Mouse (Mus musculus): Measurements from ENCODE around the gene Agpat3. TPM values are rescaled to one million over a fixed set of nuclear protein-coding genes. Genes with fewer than 3 reads are reported as not detected.
A peak's percentile ranks its signal among the peaks of the same experiment; 100 is the strongest.

Agpat3 gene
- polyA plus RNA-seq, 1 experiment from 2014 or later, result 36.7 TPM

DNA sequence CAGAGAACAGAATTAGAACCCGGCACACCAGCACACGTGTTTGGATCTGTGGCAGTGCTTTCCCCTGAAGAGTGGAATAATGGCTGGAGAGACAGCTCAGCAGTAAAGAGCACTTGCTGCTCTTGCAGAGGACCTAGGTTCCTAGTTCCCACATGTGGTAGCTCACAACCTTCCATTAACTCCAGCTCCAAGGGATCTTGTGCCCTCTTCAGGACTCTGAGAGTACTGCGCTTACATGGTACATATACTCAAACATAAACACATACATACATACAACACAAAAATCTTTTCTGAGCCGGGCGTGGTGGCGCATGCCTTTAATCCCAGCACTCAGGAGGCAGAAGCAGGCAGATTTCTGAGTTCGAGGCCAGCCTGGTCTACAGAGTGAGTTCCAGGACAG lies 26.2 kb upstream of the Agpat3 start:
- H3K36me3 ChIP-seq, result no peaks in the 10 kb centered on the region
- no peak overlapping the region for H3K9ac ChIP-seq
- WGBS, result 91% methylated on average over 7 of the region's 7 CpGs
- H3K27ac ChIP-seq (replicated peaks), result no peak overlapping the region
- no peak overlapping the region for H3K4me2 ChIP-seq
- no peak overlapping the region for H3K4me3 ChIP-seq
- ATAC-seq (ENCODE audit: extremely low read depth, insufficient number of reproducible peaks, low FRiP score, low TSS enrichment), result no peak
- peaks cover 8% of the 10 kb centered on the region; the same call in 1 of the 2 replicates for H3K27me3 ChIP-seq (replicated peaks)
- no peaks in the 10 kb centered on the region for H3K9me3 ChIP-seq
- no peaks in the 10 kb centered on the region for H3K4me1 ChIP-seq

DNA sequence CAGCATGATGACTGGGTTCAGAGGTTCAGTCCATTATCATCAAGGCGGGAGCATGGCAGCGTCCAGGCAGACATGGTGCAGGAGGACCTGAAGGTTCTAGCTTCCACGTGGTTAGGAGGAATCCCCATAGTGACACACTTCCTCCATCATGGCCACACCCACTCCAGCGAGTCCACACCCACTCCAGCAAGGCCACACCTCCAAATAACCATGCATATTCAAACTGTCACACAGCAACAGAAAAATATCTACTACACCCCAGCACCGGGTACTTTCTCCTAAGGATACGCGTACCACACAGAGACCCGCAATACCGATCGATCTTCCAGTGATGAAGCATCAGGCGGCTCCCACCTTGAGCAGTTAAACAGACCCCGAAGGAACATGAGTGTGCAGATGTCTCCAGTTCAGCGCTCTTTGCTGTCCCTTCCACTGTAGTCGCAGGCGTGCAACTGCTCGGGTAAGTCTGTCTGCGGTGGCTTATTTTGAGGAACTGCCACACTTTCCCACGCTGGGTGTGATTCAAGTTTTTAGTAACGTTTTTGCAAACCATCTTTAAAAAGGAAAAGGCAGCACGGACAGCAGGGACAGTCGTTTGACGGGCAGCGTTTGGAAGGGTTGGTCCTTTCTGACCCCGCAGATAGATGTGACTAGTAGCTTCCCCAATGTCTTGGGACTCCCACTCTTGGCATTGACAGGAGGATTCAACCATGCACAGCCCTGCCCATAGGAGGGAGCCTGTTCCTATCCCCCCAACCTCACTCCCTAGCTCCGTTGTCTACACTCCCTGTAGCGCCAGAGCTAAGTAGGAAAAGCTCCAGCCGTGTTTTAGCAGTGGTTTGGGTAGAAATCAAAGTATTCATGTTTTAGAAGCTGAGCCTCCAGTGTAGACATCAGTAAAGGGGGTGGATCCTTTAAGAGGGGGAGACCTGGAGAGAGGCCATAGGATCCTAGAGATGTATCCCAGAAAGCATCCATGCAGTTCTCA lies 20.7 kb upstream of the Agpat3 start:
- Histone ChIP-seq H3K4me1 (no peaks in the 10 kb centered on the region), H3K9ac (no peak overlapping the region), H3K4me3 (no peak overlapping the region), H3K9me3 (no peaks in the 10 kb centered on the region; the same call in 1 of the 2 replicates), H3K36me3 (no peaks in the 10 kb centered on the region), H3K27me3 (replicated peaks) (peaks cover 31% of the 10 kb centered on the region), H3K27ac (replicated peaks) (no peak overlapping the region), H3K4me2 (no peak overlapping the region; the same call in 1 of the 2 replicates)
- WGBS, result 62% methylated on average over 27 of the region's 27 CpGs
- no peak for ATAC-seq (ENCODE audit: extremely low read depth, insufficient number of reproducible peaks, low FRiP score, low TSS enrichment)

DNA sequence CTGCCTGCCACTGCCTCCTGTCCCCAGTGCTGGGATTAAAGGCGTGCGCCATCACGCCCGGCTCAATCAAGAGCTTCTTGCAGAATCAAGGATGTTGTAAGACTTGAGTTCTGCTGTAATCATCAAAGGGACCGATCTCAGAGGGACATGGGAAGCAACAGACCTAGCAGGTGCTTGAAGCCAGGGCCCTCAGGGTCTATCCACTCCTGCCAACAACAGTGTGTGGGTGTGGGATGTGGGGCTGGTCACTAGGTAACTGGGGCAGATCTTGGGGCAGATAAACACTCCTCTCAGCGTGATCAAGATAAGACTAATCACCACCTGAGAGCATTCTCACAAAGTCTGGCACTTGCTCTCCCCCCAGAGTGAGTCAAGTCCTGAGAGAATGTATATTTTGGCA lies 19.5 kb upstream of the Agpat3 start:
- Histone ChIP-seq H3K4me3 (no peak overlapping the region), H3K9ac (no peak overlapping the region), H3K4me2 (no peak overlapping the region), H3K27me3 (replicated peaks) (peaks cover 35% of the 10 kb centered on the region), H3K9me3 (no peaks in the 10 kb centered on the region; the same call in 1 of the 2 replicates), H3K4me1 (peaks cover 10% of the 10 kb centered on the region), H3K27ac (replicated peaks) (no peak overlapping the region), H3K36me3 (no peaks in the 10 kb centered on the region)
- no peak for ATAC-seq (ENCODE audit: extremely low read depth, insufficient number of reproducible peaks, low FRiP score, low TSS enrichment)
- 68% methylated on average over 6 of the region's 6 CpGs for WGBS

DNA sequence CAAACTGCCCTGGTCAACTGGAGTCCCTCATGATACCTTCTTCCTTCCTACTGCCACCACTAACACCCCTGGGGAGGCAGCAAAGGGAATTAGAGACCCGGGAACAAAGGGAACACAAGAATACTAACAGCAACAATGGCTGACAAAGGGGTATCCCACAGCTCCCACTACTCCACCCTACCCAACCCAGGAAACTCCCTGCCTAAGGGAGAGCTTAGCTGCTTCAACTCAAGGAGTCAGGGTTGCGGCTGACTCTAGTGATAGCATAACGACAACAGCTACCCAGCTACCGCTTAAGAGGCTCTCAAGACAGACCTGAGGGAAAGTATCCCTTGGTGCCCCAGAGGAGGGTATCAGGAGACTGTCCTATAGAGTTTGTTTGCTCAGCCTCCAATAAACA lies 15.3 kb upstream of the Agpat3 start:
- Histone ChIP-seq H3K4me1 (peaks cover 21% of the 10 kb centered on the region), H3K27me3 (replicated peaks) (peaks cover 18% of the 10 kb centered on the region), H3K36me3 (no peaks in the 10 kb centered on the region), H3K4me3 (no peak overlapping the region), H3K9me3 (no peaks in the 10 kb centered on the region; the same call in 1 of the 2 replicates), H3K27ac (replicated peaks) (no peak overlapping the region), H3K4me2 (no peak overlapping the region), H3K9ac (0 out of 2 replicates have a peak overlapping the region, but pooled peaks have one; percentile 30)
- 43% methylated on average over 4 of the region's 4 CpGs for WGBS
- ATAC-seq (ENCODE audit: extremely low read depth, insufficient number of reproducible peaks, low FRiP score, low TSS enrichment), result peak; percentile 31; the same call in 1 of the 2 replicates

DNA sequence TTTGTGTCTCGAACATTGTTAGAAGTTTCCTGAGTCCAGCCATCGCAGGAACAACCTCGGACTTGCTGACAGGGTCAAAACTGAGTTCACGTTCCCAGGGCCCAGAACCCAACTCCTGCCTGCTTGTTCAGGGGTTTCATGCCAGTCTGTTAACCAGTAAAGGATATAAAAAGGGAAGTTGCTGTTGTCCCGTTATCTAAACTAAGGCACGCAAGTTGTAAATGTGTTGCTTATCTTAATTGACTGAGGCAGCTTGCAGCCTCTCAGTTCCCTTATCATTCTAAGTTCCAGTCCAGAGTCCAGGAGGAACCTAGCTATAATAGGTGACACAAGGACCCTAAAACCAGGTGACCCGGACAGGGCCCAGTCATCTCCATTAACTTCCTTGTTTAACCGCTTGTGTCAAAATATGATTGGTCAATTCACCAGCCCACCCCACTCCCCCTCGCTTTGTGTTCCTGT lies 14.6 kb upstream of the Agpat3 start:
- peak overlapping the region; percentile 38 for H3K9ac ChIP-seq
- no peaks in the 10 kb centered on the region for H3K36me3 ChIP-seq
- H3K27ac ChIP-seq (replicated peaks), result peak overlapping the region; percentile 59
- 16% methylated on average over 9 of the region's 9 CpGs for WGBS
- H3K4me3 ChIP-seq, result 0 out of 2 replicates have a peak overlapping the region, but pooled peaks have one; percentile 2
- no peaks in the 10 kb centered on the region; the same call in 1 of the 2 replicates for H3K9me3 ChIP-seq
- no peak for ATAC-seq (ENCODE audit: extremely low read depth, insufficient number of reproducible peaks, low FRiP score, low TSS enrichment)
- H3K4me2 ChIP-seq, result peak overlapping the region; percentile 48
- H3K27me3 ChIP-seq (replicated peaks), result peaks cover 12% of the 10 kb centered on the region; the same call in 1 of the 2 replicates
- peaks cover 21% of the 10 kb centered on the region for H3K4me1 ChIP-seq

DNA sequence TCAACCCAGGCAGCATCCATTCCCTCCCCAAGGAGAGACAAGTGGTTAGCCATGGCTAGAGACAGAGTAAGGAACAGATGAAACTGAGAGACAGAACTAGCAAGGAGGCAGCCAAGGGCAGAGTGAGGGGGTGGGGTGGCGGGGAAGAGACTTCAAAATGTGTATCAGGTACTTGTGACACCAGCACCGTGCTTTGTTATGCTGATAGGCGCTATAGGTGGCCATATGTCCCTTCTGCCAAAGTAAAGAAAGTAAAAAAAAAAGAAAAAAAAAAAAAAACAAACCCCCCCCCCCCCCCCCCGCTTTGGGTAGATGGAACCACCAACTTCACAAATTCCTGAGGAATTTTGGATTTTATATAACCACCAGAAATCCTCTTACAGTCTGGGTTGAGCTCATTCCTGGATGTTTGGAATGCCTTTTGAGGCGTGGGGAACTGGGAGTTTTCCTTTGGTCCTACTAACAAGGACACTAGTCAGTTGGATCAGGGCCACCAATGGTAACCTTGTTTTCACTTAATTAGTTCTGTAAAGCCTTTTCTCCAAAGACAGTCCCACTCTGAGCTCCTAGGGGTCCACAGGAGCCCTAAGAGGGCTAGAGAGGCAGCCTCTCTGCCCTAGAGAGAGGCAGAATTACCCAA lies 14.0 kb upstream of the Agpat3 start:
- H3K4me2 ChIP-seq, result peak overlapping the region; percentile 48

DNA sequence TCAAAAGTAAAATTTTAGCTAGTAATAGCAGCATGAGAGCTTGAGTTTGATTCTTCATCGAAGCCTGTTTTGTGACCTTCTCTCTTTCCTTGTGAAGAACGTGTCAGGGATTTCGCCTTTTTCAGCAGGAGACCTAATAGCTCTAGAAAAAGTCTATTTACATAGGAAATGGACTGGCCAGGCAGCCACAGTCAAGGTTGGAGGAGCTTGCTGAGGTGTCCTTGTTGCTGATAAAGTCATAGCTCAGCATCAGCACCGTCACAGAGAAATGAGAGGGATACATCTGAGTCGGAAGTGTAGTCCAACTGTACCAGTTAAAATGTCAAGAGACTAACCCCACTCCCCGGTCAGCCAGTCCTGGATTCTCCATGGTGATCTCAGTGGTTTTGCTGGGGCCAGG lies 13.3 kb upstream of the Agpat3 start:
- Histone ChIP-seq H3K9me3 (no peaks in the 10 kb centered on the region; the same call in 1 of the 2 replicates), H3K27me3 (replicated peaks) (peaks cover 12% of the 10 kb centered on the region; the same call in 1 of the 2 replicates), H3K9ac (no peak overlapping the region), H3K4me3 (no peak overlapping the region), H3K4me1 (peaks cover 21% of the 10 kb centered on the region), H3K4me2 (no peak overlapping the region), H3K27ac (replicated peaks) (no peak overlapping the region), H3K36me3 (no peaks in the 10 kb centered on the region)
- no peak for ATAC-seq (ENCODE audit: extremely low read depth, insufficient number of reproducible peaks, low FRiP score, low TSS enrichment)
- WGBS, result 61% methylated on average over 6 of the region's 6 CpGs

More for the DNA sequence above, 14.0 kb upstream of the Agpat3 start:
- H3K27me3 ChIP-seq (replicated peaks), result peaks cover 12% of the 10 kb centered on the region; the same call in 1 of the 2 replicates
- H3K4me3 ChIP-seq, result no peak overlapping the region
- no peaks in the 10 kb centered on the region; the same call in 1 of the 2 replicates for H3K9me3 ChIP-seq
- H3K27ac ChIP-seq (replicated peaks), result peak overlapping the region; percentile 59
- WGBS, result 31% methylated on average over 5 of the region's 5 CpGs
- H3K4me1 ChIP-seq, result peaks cover 21% of the 10 kb centered on the region
- ATAC-seq (ENCODE audit: extremely low read depth, insufficient number of reproducible peaks, low FRiP score, low TSS enrichment), result no peak
- peak overlapping the region; percentile 38 for H3K9ac ChIP-seq
- H3K36me3 ChIP-seq, result no peaks in the 10 kb centered on the region

DNA sequence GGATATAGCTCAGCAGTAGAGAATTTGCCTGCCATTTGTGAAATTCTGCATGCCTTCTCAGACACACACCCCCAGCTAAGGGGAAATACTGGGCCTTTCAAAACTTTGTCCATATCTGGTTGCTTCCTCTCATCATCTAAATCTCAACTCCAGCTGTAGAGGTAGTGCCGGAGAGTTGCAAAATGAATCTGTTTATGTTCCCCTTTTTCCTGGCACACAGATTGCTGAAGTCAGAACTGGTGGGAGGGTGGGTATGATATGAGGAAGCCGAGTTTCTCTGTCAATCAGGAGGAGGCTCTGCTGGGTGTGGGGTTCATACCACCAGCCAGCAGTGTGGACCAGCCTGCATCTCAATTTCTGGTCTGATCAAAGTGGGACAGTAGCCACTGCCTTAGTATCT lies 11.8 kb upstream of the Agpat3 start:
- Histone ChIP-seq H3K9ac (no peak overlapping the region), H3K36me3 (no peaks in the 10 kb centered on the region), H3K27ac (replicated peaks) (no peak overlapping the region), H3K4me1 (peaks cover 21% of the 10 kb centered on the region), H3K27me3 (replicated peaks) (peaks cover 12% of the 10 kb centered on the region; the same call in 1 of the 2 replicates), H3K4me3 (no peak overlapping the region), H3K9me3 (no peaks in the 10 kb centered on the region), H3K4me2 (no peak overlapping the region)
- no peak for ATAC-seq (ENCODE audit: extremely low read depth, insufficient number of reproducible peaks, low FRiP score, low TSS enrichment)
- WGBS, result 63% methylated on average over 2 of the region's 2 CpGs

DNA sequence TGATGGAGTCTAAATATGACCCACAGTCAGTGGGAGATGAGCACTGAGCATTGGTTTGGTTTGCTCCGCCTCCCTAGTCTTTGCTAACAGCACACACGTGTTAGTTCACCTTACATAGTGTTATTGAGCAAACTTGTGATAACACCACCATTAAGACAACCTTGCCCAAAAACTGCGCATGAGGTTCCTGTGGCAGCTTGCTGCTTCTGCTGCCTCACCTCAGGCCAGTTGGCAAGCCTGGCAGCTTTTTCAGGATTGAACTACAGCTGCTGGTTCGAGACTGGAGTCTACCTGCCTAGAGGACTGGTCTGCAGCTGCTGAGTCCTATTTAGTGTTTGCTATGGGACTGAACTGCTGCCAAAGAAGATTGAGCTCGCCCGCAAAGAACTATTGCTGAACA lies 11.1 kb upstream of the Agpat3 start:
- ATAC-seq (ENCODE audit: extremely low read depth, insufficient number of reproducible peaks, low FRiP score, low TSS enrichment), result no peak
- no peak overlapping the region for H3K4me2 ChIP-seq
- WGBS, result 86% methylated on average over 6 of the region's 6 CpGs
- peaks cover 21% of the 10 kb centered on the region for H3K4me1 ChIP-seq
- no peak overlapping the region for H3K9ac ChIP-seq
- H3K4me3 ChIP-seq, result no peak overlapping the region
- no peak overlapping the region for H3K27ac ChIP-seq (replicated peaks)
- H3K27me3 ChIP-seq (replicated peaks), result peaks cover 8% of the 10 kb centered on the region; the same call in 1 of the 2 replicates
- no peaks in the 10 kb centered on the region for H3K36me3 ChIP-seq
- no peaks in the 10 kb centered on the region for H3K9me3 ChIP-seq

DNA sequence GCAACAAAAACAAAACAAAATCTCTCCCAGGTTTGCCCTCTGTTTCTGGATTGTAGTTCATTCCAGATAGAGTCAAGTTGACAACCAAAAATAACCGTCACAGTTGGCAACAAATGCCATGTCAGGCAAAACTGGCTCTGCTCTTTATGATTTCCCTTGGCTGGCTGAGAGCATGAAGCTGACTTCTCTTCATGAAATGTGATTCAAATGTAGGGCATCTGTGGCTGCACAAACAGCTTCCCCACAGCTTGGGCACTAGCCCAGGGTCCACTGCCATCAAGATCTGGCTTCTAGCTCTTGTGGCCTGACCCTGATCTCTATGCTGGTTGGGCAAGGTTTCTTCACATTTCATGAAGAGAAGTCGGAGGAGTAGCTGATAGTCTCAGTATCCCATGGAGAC lies 9.7 kb upstream of the Agpat3 start:
- 64% methylated on average over 2 of the region's 2 CpGs for WGBS
- H3K27ac ChIP-seq (replicated peaks), result no peak overlapping the region

DNA sequence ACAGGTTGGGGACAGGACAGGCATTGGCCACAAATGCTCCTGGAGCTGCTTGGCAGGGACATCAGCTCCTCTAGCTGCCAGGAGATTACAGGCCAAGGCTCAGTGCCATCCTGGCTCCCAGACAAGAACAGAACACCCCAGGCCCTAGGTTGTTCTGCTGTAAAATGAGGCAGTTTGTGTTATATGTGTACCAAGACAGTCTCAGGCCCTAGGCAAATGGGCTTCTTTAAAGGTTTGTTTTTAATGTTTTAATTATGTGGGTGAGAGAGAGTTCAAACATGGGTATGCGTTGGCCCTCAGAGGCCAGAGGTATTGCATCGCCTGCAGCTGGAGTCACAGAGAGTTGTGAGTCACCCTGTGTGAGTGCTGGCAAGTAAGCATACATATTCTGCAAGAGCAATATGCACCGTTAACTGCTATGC lies 8.0 kb upstream of the Agpat3 start:
- no peak overlapping the region for H3K4me3 ChIP-seq
- no peak for ATAC-seq (ENCODE audit: extremely low read depth, insufficient number of reproducible peaks, low FRiP score, low TSS enrichment)
- no peak overlapping the region for H3K27ac ChIP-seq (replicated peaks)
- no peaks in the 10 kb centered on the region for H3K9me3 ChIP-seq
- H3K36me3 ChIP-seq, result no peaks in the 10 kb centered on the region
- no peaks in the 10 kb centered on the region for H3K4me1 ChIP-seq
- no peak overlapping the region for H3K4me2 ChIP-seq
- no peaks in the 10 kb centered on the region for H3K27me3 ChIP-seq (replicated peaks)
- 71% methylated on average over 3 of the region's 3 CpGs for WGBS
- no peak overlapping the region for H3K9ac ChIP-seq

More for the DNA sequence above, 9.7 kb upstream of the Agpat3 start:
- H3K4me2 ChIP-seq, result no peak overlapping the region
- H3K36me3 ChIP-seq, result no peaks in the 10 kb centered on the region
- H3K27me3 ChIP-seq (replicated peaks), result no peaks in the 10 kb centered on the region
- H3K4me3 ChIP-seq, result no peak overlapping the region
- ATAC-seq (ENCODE audit: extremely low read depth, insufficient number of reproducible peaks, low FRiP score, low TSS enrichment), result no peak
- no peak overlapping the region for H3K9ac ChIP-seq
- H3K4me1 ChIP-seq, result peaks cover 14% of the 10 kb centered on the region
- no peaks in the 10 kb centered on the region for H3K9me3 ChIP-seq

Data from heart, embryonic 13.5 days (tissue).